Mouse (Mus musculus): ENCODE data around the gene Trappc6a.
A peak's percentile ranks its signal among the peaks of the same experiment; 100 is the strongest.

- TF ChIP-seq POLR2A (IDR thresholded peaks at IDR 0.05; ENCODE audit: low read depth, low read length) (no peak), CTCF (IDR thresholded peaks at IDR 0.05; ENCODE audit: extremely low read depth, insufficient read length, insufficient replicate concordance, low read depth, low read length) (peak; percentile 71; the same call in 1 of the 2 replicates)
Measured at GRCm38 (mm10) chr7:19461488-19461887, 46.7 kb upstream of the Trappc6a start.

All from small intestine, adult 2 months (tissue).